14 mouse cellular contexts compared by ENCODE assay signal in the genomic region with DNA sequence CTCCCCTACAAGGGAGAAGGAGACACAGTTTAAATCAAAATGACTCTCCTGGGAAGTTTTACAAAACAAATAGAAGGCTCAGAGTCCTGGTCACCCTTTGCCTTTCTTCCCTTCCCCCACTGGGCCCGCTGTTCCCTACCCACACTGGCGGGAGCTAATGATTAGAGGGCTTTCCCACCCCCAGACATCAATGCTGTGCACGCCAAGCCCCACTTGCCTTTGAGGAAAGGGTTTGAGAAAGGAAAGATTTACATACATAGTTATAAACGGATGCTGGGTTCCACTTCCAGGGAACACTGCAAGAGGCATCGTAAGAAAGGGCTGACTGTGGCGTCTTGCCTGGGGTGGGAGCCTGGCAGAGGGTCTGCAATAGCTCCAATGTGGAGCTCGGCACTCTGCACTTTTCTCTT.
DNase-seq lines count a peak whose midpoint lies in the region; ATAC-seq lines count a peak whose summit lies in the region.
"Had no signal": no experiment of that assay in that cellular context is flagged by ENCODE, and none has a peak within 500 bp of the region (broad histone marks: within the 10 kb centered on the region; RNA-seq: fewer than 3 reads in every experiment).

No protein-coding gene starts in this region.

- H3K36me3 ChIP-seq in kidney, embryonic 16.5 days (ENCODE audit: insufficient read depth, low read length), result no peaks in the 10 kb centered on the region
- no peaks in the 10 kb centered on the region for H3K36me3 ChIP-seq in forebrain, embryonic 12.5 days (replicated peaks)
- H3K36me3 ChIP-seq in neural tube, embryonic 11.5 days (ENCODE audit: control insufficient read depth, insufficient read depth, low read length), result no peaks in the 10 kb centered on the region
- H3K36me3 ChIP-seq: heart, embryonic 13.5 days; liver, embryonic 15.5 days had no signal

- peak overlapping the region; percentile 24; the same call in 1 of the 2 replicates for H3K9ac ChIP-seq in kidney, embryonic 16.5 days (replicated peaks; ENCODE audit: low read length)
- H3K9ac ChIP-seq in forebrain, embryonic 12.5 days, result no peak overlapping the region; the same call in 1 of the 2 replicates
- H3K9ac ChIP-seq in neural tube, embryonic 11.5 days (ENCODE audit: low read length), result no peak overlapping the region
- H3K9ac ChIP-seq: heart, embryonic 13.5 days; liver, embryonic 15.5 days had no signal

- H3K27me3 ChIP-seq in kidney, embryonic 16.5 days (ENCODE audit: insufficient read depth, low read length), result no peaks in the 10 kb centered on the region
- H3K27me3 ChIP-seq in forebrain, embryonic 12.5 days, result peaks cover 57% of the 10 kb centered on the region
- no peaks in the 10 kb centered on the region for H3K27me3 ChIP-seq in neural tube, embryonic 11.5 days (ENCODE audit: control insufficient read depth, insufficient read depth, low read length)
- H3K27me3 ChIP-seq: heart, embryonic 13.5 days; liver, embryonic 15.5 days had no signal

- peaks cover 14% of the 10 kb centered on the region for H3K4me1 ChIP-seq in kidney, embryonic 16.5 days (ENCODE audit: insufficient read depth, low read length)
- H3K4me1 ChIP-seq in forebrain, embryonic 12.5 days, result peaks cover 33% of the 10 kb centered on the region
- H3K4me1 ChIP-seq in neural tube, embryonic 11.5 days (ENCODE audit: control insufficient read depth, insufficient read depth, low read length), result peaks cover 24% of the 10 kb centered on the region
- H3K4me1 ChIP-seq: liver, embryonic 15.5 days had no signal

- H3K9me3 ChIP-seq in kidney, embryonic 16.5 days (ENCODE audit: low read length), result no peaks in the 10 kb centered on the region
- H3K9me3 ChIP-seq in forebrain, embryonic 12.5 days, result no peaks in the 10 kb centered on the region
- no peaks in the 10 kb centered on the region for H3K9me3 ChIP-seq in neural tube, embryonic 11.5 days (ENCODE audit: control insufficient read depth, low read length)
- H3K9me3 ChIP-seq: heart, embryonic 13.5 days; liver, embryonic 15.5 days had no signal

- H3K4me2 ChIP-seq in kidney, embryonic 16.5 days (replicated peaks; ENCODE audit: low read depth, low read length), result no peak overlapping the region
- H3K4me2 ChIP-seq in forebrain, embryonic 12.5 days, result peak overlapping the region; percentile 17; the same call in 1 of the 2 replicates
- H3K4me2 ChIP-seq in neural tube, embryonic 11.5 days (ENCODE audit: low read depth), result no peak overlapping the region
- H3K4me2 ChIP-seq: heart, embryonic 13.5 days; liver, embryonic 15.5 days had no signal

- WGBS in kidney, embryonic 16.5 days, result 14% methylated on average over 7 of the region's 7 CpGs
- WGBS in forebrain, embryonic 12.5 days, result under 1% methylated on average over 7 of the region's 7 CpGs
- WGBS in neural tube, embryonic 11.5 days, result 6% methylated on average over 7 of the region's 7 CpGs

- peak overlapping the region; percentile 12; the same call in 1 of the 2 replicates for H3K27ac ChIP-seq in kidney, embryonic 16.5 days (ENCODE audit: low read length)
- H3K27ac ChIP-seq in forebrain, embryonic 12.5 days, result peak overlapping the region; percentile 22; the same call in 1 of the 2 replicates
- peak overlapping the region; percentile 61 for H3K27ac ChIP-seq in neural tube, embryonic 11.5 days (ENCODE audit: low read depth, low read length)
- H3K27ac ChIP-seq: heart, embryonic 13.5 days; liver, embryonic 15.5 days had no signal

- intact Hi-C loops in left cerebral cortex, postnatal 36 days (cut with DNase I), result no loop called here

- no peak overlapping the region for H3K4me3 ChIP-seq in kidney, embryonic 16.5 days (ENCODE audit: low read length)
- no peak overlapping the region for H3K4me3 ChIP-seq in forebrain, embryonic 12.5 days (replicated peaks)
- H3K4me3 ChIP-seq in neural tube, embryonic 11.5 days (ENCODE audit: low read depth, low read length), result no peak overlapping the region
- H3K4me3 ChIP-seq: heart, embryonic 13.5 days; liver, embryonic 15.5 days; myocyte had no signal

- ATAC-seq in kidney, embryonic 16.5 days (ENCODE audit: low FRiP score, low TSS enrichment), result no peak
- peak; percentile 69; the same call in 1 of the 2 replicates for ATAC-seq in forebrain, embryonic 12.5 days (ENCODE audit: low FRiP score)
- peak; percentile 48 for ATAC-seq in neural tube, embryonic 11.5 days (ENCODE audit: insufficient read depth, low FRiP score, low TSS enrichment)
- ATAC-seq: activated CD4-positive, CD25-positive, alpha-beta regulatory T cell, adult 4 months had no signal

- no peak for DNase-seq in kidney, adult 8-10 months
- peak; percentile 29 for DNase-seq in kidney, postnatal 14 days
- peak; percentile 54 for DNase-seq in neural tube, embryonic 11.5 days (ENCODE audit: low spot score)
- no peak for DNase-seq in left cerebral cortex, postnatal 36 days (ENCODE audit: low spot score in 2 of 2)
- no peak for DNase-seq in heart, adult 8-10 months (ENCODE audit: low spot score)
- DNase-seq in urinary bladder, adult 2 months (ENCODE audit: low spot score), result no peak
- DNase-seq: cerebellum, adult 18-20 months; thymus, adult 18-20 months had no signal

Comparison
In these comparisons a context has a peak if more than half of its experiments do, and no peak if none do; other contexts are left out.
1. DNase-seq: peak in kidney, postnatal 14 days (single experiment) and neural tube, embryonic 11.5 days (single experiment); none in kidney, adult 8-10 months (0 of 2), left cerebral cortex, postnatal 36 days (0 of 2), heart, adult 8-10 months (single experiment) and urinary bladder, adult 2 months (single experiment).
2. Peak in every context shown above with its lines, with median percentiles within 50 percentile points of each other: H3K27ac ChIP-seq.